Mouse (Mus musculus): ENCODE data around the gene Edaradd. TPM values are rescaled to one million over a fixed set of nuclear protein-coding genes. Genes with fewer than 3 reads are reported as not detected.

Edaradd gene
- polyA plus RNA-seq, 1 experiment: not detected

- H3K9me3 ChIP-seq (replicated peaks; ENCODE audit: control insufficient read depth, insufficient read depth, low read length, poor library complexity, severe bottlenecking): no peaks in the 10 kb centered on the region
- H3K27me3 ChIP-seq (ENCODE audit: control insufficient read depth, insufficient read depth, low read length, poor library complexity, severe bottlenecking): no peaks in the 10 kb centered on the region
- H3K27ac ChIP-seq (ENCODE audit: insufficient read depth, low read length): no peak overlapping the region
- no peaks in the 10 kb centered on the region for H3K4me1 ChIP-seq (ENCODE audit: control insufficient read depth, insufficient read depth, low read length)
- H3K4me3 ChIP-seq (ENCODE audit: low read depth, low read length): no peak overlapping the region
- no peak overlapping the region for H3K9ac ChIP-seq (ENCODE audit: low read depth, poor library complexity, severe bottlenecking)
- TF ChIP-seq CTCF (IDR thresholded peaks at IDR 0.05; ENCODE audit: low read depth, low read length) (no peak), POLR2A (IDR thresholded peaks at IDR 0.05; ENCODE audit: insufficient read depth, low read length) (no peak), EP300 (IDR thresholded peaks at IDR 0.05; ENCODE audit: insufficient read depth, low read depth, low read length) (no peak)
- H3K36me3 ChIP-seq (ENCODE audit: control insufficient read depth, insufficient read depth, low read length, poor library complexity, severe bottlenecking): no peaks in the 10 kb centered on the region
Measured at GRCm38 (mm10) chr13:12505359-12505758, 14.9 kb downstream of the Edaradd start.

DNA sequence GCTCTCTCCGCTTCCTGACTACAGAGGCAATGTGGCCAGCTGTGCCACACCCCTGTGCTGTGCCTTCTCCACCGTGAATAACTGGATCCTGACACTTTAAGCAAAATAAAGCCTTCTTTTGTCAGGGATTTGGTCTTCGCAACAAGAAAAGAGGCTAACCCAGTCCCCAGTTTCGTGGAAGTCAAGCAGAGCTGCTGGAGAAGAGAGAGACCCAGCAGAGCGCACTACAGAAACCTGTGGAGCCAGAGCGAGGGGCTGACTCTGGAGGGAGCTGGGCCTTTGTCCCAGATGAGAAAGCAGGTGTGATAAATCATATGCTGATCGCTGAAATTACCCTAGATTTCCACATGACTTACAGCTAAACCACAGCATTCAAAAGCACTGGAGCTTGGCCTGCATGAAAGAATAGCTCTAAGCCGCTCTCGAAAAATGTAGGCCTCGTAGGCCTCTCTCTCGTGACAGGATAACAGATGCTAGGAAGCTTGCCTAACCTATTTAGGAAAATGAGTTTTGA lies 16.9 kb downstream of the Edaradd start:
- no peak overlapping the region for H3K27ac ChIP-seq (ENCODE audit: insufficient read depth, low read length)
- TF ChIP-seq CTCF (IDR thresholded peaks at IDR 0.05; ENCODE audit: low read depth, low read length): no peak
- TF ChIP-seq EP300 (IDR thresholded peaks at IDR 0.05; ENCODE audit: insufficient read depth, low read depth, low read length): 0 out of 2 replicates have a peak, but pooled peaks have one; percentile 26
- H3K4me1 ChIP-seq (ENCODE audit: control insufficient read depth, insufficient read depth, low read length): no peaks in the 10 kb centered on the region

GRCm38 (mm10) chr13:12502665-12503237 lies 17.5 kb downstream of the Edaradd start:
- no peak overlapping the region for H3K4me3 ChIP-seq (ENCODE audit: low read depth, low read length)
- TF ChIP-seq POLR2A (IDR thresholded peaks at IDR 0.05; ENCODE audit: insufficient read depth, low read length) (no peak), CTCF (IDR thresholded peaks at IDR 0.05; ENCODE audit: low read depth, low read length) (no peak), EP300 (IDR thresholded peaks at IDR 0.05; ENCODE audit: insufficient read depth, low read depth, low read length) (no peak)
- no peaks in the 10 kb centered on the region for H3K27me3 ChIP-seq (ENCODE audit: control insufficient read depth, insufficient read depth, low read length, poor library complexity, severe bottlenecking)
- no peaks in the 10 kb centered on the region for H3K4me1 ChIP-seq (ENCODE audit: control insufficient read depth, insufficient read depth, low read length)
- no peaks in the 10 kb centered on the region for H3K36me3 ChIP-seq (ENCODE audit: control insufficient read depth, insufficient read depth, low read length, poor library complexity, severe bottlenecking)
- no peaks in the 10 kb centered on the region for H3K9me3 ChIP-seq (replicated peaks; ENCODE audit: control insufficient read depth, insufficient read depth, low read length, poor library complexity, severe bottlenecking)
- H3K9ac ChIP-seq (ENCODE audit: low read depth, poor library complexity, severe bottlenecking): no peak overlapping the region
- H3K27ac ChIP-seq (ENCODE audit: insufficient read depth, low read length): no peak overlapping the region

More for the DNA sequence above, 16.9 kb downstream of the Edaradd start:
- Histone ChIP-seq H3K36me3 (ENCODE audit: control insufficient read depth, insufficient read depth, low read length, poor library complexity, severe bottlenecking) (no peaks in the 10 kb centered on the region), H3K27me3 (ENCODE audit: control insufficient read depth, insufficient read depth, low read length, poor library complexity, severe bottlenecking) (no peaks in the 10 kb centered on the region), H3K4me3 (ENCODE audit: low read depth, low read length) (no peak overlapping the region), H3K9ac (ENCODE audit: low read depth, poor library complexity, severe bottlenecking) (no peak overlapping the region), H3K9me3 (replicated peaks; ENCODE audit: control insufficient read depth, insufficient read depth, low read length, poor library complexity, severe bottlenecking) (no peaks in the 10 kb centered on the region)

DNA sequence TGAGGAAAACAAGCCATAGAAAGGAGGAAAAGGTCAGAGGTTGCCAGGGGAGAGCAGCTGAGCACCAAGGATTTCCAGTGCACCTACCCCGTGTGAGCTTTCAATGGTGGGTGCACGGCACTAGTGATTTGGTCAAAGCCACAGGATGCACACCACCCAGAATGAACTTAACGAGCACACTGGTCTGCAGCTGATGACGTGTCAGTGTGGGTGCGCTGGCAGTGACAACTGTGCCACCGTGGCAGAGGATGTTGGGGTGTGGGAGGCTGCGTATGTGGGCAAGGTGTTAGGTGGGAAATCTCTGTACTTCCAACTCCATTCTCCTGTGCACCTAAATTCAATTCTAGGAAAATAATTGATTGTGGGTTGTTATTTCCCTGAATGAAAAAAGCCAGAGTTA lies 21.1 kb downstream of the Edaradd start:
- no peaks in the 10 kb centered on the region for H3K36me3 ChIP-seq (ENCODE audit: control insufficient read depth, insufficient read depth, low read length, poor library complexity, severe bottlenecking)
- no peaks in the 10 kb centered on the region for H3K4me1 ChIP-seq (ENCODE audit: control insufficient read depth, insufficient read depth, low read length)
- TF ChIP-seq CTCF (IDR thresholded peaks at IDR 0.05; ENCODE audit: low read depth, low read length) (no peak), EP300 (IDR thresholded peaks at IDR 0.05; ENCODE audit: insufficient read depth, low read depth, low read length) (no peak), POLR2A (IDR thresholded peaks at IDR 0.05; ENCODE audit: insufficient read depth, low read length) (no peak)
- H3K9ac ChIP-seq (ENCODE audit: low read depth, poor library complexity, severe bottlenecking): no peak overlapping the region
- no peak overlapping the region for H3K4me3 ChIP-seq (ENCODE audit: low read depth, low read length)
- no peaks in the 10 kb centered on the region for H3K9me3 ChIP-seq (replicated peaks; ENCODE audit: control insufficient read depth, insufficient read depth, low read length, poor library complexity, severe bottlenecking)
- no peak overlapping the region for H3K27ac ChIP-seq (ENCODE audit: insufficient read depth, low read length)
- H3K27me3 ChIP-seq (ENCODE audit: control insufficient read depth, insufficient read depth, low read length, poor library complexity, severe bottlenecking): no peaks in the 10 kb centered on the region

DNA sequence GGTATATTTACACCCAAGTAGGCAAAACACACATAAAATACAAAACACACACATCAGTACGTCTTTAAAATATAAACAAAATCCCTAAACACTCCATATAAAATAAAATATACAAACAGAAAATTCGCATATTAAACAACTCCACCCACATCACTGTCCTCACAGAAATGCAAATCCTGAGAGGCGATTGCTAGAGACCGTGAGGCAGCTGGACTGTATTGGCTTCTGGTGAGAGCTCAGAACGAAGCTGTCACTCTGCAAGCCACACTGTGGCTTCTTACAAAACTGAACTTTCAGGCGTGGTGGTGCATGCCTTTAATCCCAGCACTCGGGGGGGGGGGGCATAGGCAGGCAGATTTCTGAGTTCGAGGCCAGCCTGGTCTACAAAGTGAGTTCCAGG lies 22.4 kb downstream of the Edaradd start:
- TF ChIP-seq CTCF (IDR thresholded peaks at IDR 0.05; ENCODE audit: low read depth, low read length): no peak
- no peak for TF ChIP-seq POLR2A (IDR thresholded peaks at IDR 0.05; ENCODE audit: insufficient read depth, low read length)
- TF ChIP-seq EP300 (IDR thresholded peaks at IDR 0.05; ENCODE audit: insufficient read depth, low read depth, low read length): no peak
- Histone ChIP-seq H3K9ac (ENCODE audit: low read depth, poor library complexity, severe bottlenecking) (no peak overlapping the region), H3K27me3 (ENCODE audit: control insufficient read depth, insufficient read depth, low read length, poor library complexity, severe bottlenecking) (no peaks in the 10 kb centered on the region), H3K27ac (ENCODE audit: insufficient read depth, low read length) (no peak overlapping the region), H3K36me3 (ENCODE audit: control insufficient read depth, insufficient read depth, low read length, poor library complexity, severe bottlenecking) (no peaks in the 10 kb centered on the region), H3K4me3 (ENCODE audit: low read depth, low read length) (no peak overlapping the region), H3K4me1 (ENCODE audit: control insufficient read depth, insufficient read depth, low read length) (no peaks in the 10 kb centered on the region), H3K9me3 (replicated peaks; ENCODE audit: control insufficient read depth, insufficient read depth, low read length, poor library complexity, severe bottlenecking) (no peaks in the 10 kb centered on the region)

DNA sequence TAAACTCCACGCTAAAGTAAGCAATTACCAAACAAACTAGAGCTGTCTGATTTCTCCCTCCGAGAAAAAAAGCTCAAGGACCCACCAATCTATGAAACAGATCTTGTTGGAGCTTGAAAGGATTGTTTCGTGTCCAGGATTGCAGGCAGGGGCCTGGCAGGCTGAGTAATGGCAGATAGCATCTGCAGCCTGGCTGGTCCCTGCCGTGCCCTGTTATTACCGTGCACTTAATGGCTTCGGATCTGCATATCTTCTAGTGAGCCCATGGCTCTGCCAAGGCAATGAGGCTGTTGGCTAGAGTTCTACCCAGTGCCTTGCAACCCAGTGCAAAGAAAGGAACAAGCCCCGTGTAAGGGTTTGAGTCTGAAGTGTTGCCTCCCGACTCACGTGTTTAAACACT lies 25.5 kb downstream of the Edaradd start:
- no peak for TF ChIP-seq CTCF (IDR thresholded peaks at IDR 0.05; ENCODE audit: low read depth, low read length)
- no peak for TF ChIP-seq POLR2A (IDR thresholded peaks at IDR 0.05; ENCODE audit: insufficient read depth, low read length)
- no peak for TF ChIP-seq EP300 (IDR thresholded peaks at IDR 0.05; ENCODE audit: insufficient read depth, low read depth, low read length)
- H3K4me3 ChIP-seq (ENCODE audit: low read depth, low read length): no peak overlapping the region
- no peak overlapping the region for H3K9ac ChIP-seq (ENCODE audit: low read depth, poor library complexity, severe bottlenecking)
- no peaks in the 10 kb centered on the region for H3K36me3 ChIP-seq (ENCODE audit: control insufficient read depth, insufficient read depth, low read length, poor library complexity, severe bottlenecking)
- no peaks in the 10 kb centered on the region for H3K4me1 ChIP-seq (ENCODE audit: control insufficient read depth, insufficient read depth, low read length)
- no peaks in the 10 kb centered on the region for H3K9me3 ChIP-seq (replicated peaks; ENCODE audit: control insufficient read depth, insufficient read depth, low read length, poor library complexity, severe bottlenecking)
- H3K27ac ChIP-seq (ENCODE audit: insufficient read depth, low read length): no peak overlapping the region
- H3K27me3 ChIP-seq (ENCODE audit: control insufficient read depth, insufficient read depth, low read length, poor library complexity, severe bottlenecking): no peaks in the 10 kb centered on the region

Data from ES-Bruce4 (cell line).